Mouse (Mus musculus): ENCODE data around the gene Egr2. TPM values are rescaled to one million over a fixed set of nuclear protein-coding genes. Genes with fewer than 3 reads are reported as not detected.

The Egr2 gene
- total RNA-seq (2012; rRNA removed) (1.0 and 1.3 TPM in 2 replicates), total RNA-seq (2014; rRNA removed) (4.7 and 5.7 TPM in 2 replicates), polyA plus RNA-seq (2012; ENCODE audit: insufficient read length, low read depth) (3.1 and 4.6 TPM in 2 replicates)

DNA sequence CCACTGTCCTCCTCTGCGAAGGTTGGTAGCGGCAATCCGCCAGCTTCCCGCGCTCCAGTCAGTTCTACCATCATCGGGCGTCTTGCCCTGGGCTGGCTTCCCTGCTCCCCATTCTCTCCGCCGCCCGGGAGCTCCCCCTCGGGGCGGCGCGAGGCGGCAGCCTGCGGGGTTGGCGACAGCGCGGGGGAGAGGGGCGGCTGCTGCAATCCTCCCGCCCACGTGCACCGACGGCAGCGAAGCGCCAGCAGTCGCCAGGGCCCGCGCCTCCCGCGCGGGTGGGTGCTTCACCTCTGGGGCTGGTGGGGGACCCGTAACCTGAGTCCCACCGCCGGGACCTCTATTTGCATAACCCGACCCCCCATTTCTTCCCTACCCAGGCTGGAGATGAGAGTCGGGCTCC is at the start of gene Egr2:
Gene Egr2, plus strand, starts transcription at position 220 of the 400 bp plus-strand sequence.
- TF ChIP-seq JUND (conservative IDR thresholded peaks at IDR 0.05; ENCODE audit: low read depth, low read length) (no peak), POLR2A (IDR thresholded peaks at IDR 0.05; ENCODE audit: low read depth, low read length) (no peak), ETS1 (conservative IDR thresholded peaks at IDR 0.05; ENCODE audit: low read depth, low read length) (no peak), MAZ (IDR thresholded peaks at IDR 0.05; ENCODE audit: low read depth, low read length) (no peak)
- peaks cover 2 to 8% of the 10 kb centered on the region in 2 experiments; a peak in 3 of 4 replicates for H3K4me1 ChIP-seq (ENCODE audit: control insufficient read depth in 1 of 2, insufficient read depth in 2 of 2)
- H3K27me3 ChIP-seq (replicated peaks), result peaks cover 10% of the 10 kb centered on the region
- H3K9ac ChIP-seq (ENCODE audit: insufficient read depth, low read depth), result peak within 1 kb of the TSS; percentile 29
- in situ Hi-C loops (cut with MboI; ENCODE audit: low pct_ligation_motif_present, low pct_unique_long_range_greater_than_20kb, low sequenced_read_pairs) (loop anchor here (25.0 kb wide), 1 partner anchor 223 kb away; no protein-coding TSS in a partner anchor), dilution Hi-C loops (cut with MboI; ENCODE audit: extremely low pct_ligation_motif_present, extremely low pct_unique_long_range_greater_than_20kb, low sequenced_read_pairs) (no loop called here)
- peaks cover 0 to 3% of the 10 kb centered on the region in 2 experiments for H3K36me3 ChIP-seq (replicated peaks in 1 of 2; ENCODE audit: control insufficient read depth in 1 of 2, insufficient read depth in 1 of 2, low read length in 1 of 2)
- DNase-seq (ENCODE audit: extremely low read depth), result no peak
- peak within 1 kb of the TSS; percentile 94 for H3K4me2 ChIP-seq (ENCODE audit: insufficient read depth, low read depth, poor library complexity, severe bottlenecking)
- H3K79me2 ChIP-seq (replicated peaks; ENCODE audit: control insufficient read depth, extremely low read depth, insufficient read depth, poor library complexity, severe bottlenecking), result no peaks in the 10 kb centered on the region
- no peak within 1 kb of the TSS for H3K27ac ChIP-seq (ENCODE audit: insufficient read depth, low read depth)
- peaks cover 8% of the 10 kb centered on the region for H3K9me3 ChIP-seq (replicated peaks; ENCODE audit: low read length)
- peak within 1 kb of the TSS; percentile 20 to 87 (median 54) for H3K4me3 ChIP-seq (replicated peaks in 1 of 3; ENCODE audit: low read depth in 2 of 3, low read length in 2 of 3, poor library complexity in 1 of 3)

- Histone ChIP-seq H3K27ac (ENCODE audit: insufficient read depth, low read depth) (no peak overlapping the region), H3K9me3 (replicated peaks; ENCODE audit: low read length) (peaks cover 19% of the 10 kb centered on the region), H3K36me3 (replicated peaks in 1 of 2; ENCODE audit: control insufficient read depth in 1 of 2, insufficient read depth in 1 of 2, low read length in 1 of 2) (no peaks in the 10 kb centered on the region), H3K79me2 (replicated peaks; ENCODE audit: control insufficient read depth, extremely low read depth, insufficient read depth, poor library complexity, severe bottlenecking) (no peaks in the 10 kb centered on the region), H3K9ac (ENCODE audit: insufficient read depth, low read depth) (no peak overlapping the region), H3K4me1 (ENCODE audit: control insufficient read depth in 1 of 2, insufficient read depth in 2 of 2) (peaks cover 17 to 59% of the 10 kb centered on the region in 2 experiments), H3K4me3 (replicated peaks in 1 of 3; ENCODE audit: low read depth in 2 of 3, low read length in 2 of 3, poor library complexity in 1 of 3) (no peak overlapping the region), H3K4me2 (ENCODE audit: insufficient read depth, low read depth, poor library complexity, severe bottlenecking) (no peak overlapping the region), H3K27me3 (replicated peaks) (no peaks in the 10 kb centered on the region)
- dilution Hi-C loops (cut with MboI; ENCODE audit: extremely low pct_ligation_motif_present, extremely low pct_unique_long_range_greater_than_20kb, low sequenced_read_pairs) (no loop called here), in situ Hi-C loops (cut with MboI; ENCODE audit: low pct_ligation_motif_present, low pct_unique_long_range_greater_than_20kb, low sequenced_read_pairs) (no loop called here)
- no peak for TF ChIP-seq CHD2 (IDR thresholded peaks at IDR 0.05; ENCODE audit: low read length)
- no peak for TF ChIP-seq TBP (conservative IDR thresholded peaks at IDR 0.05; ENCODE audit: low read depth, low read length)
- no peak for TF ChIP-seq SMC3 (IDR thresholded peaks at IDR 0.05; ENCODE audit: low read depth, low read length)
- no peak for TF ChIP-seq SIN3A (IDR thresholded peaks at IDR 0.05; ENCODE audit: low read length)
- no peak for TF ChIP-seq USF2 (conservative IDR thresholded peaks at IDR 0.05; ENCODE audit: low read depth, low read length)
- no peak for TF ChIP-seq CHD1 (IDR thresholded peaks at IDR 0.05; ENCODE audit: low read depth, low read length)
- no peak for TF ChIP-seq UBTF (IDR thresholded peaks at IDR 0.05; ENCODE audit: low read depth, low read length)
- no peak for TF ChIP-seq IRF4 (IDR thresholded peaks at IDR 0.05; ENCODE audit: low read depth, low read length)
- no peak for TF ChIP-seq ZNF384 (IDR thresholded peaks at IDR 0.05; ENCODE audit: low read depth, low read length)
- TF ChIP-seq JUND (conservative IDR thresholded peaks at IDR 0.05; ENCODE audit: low read depth, low read length), result no peak
- no peak for TF ChIP-seq PAX5 (IDR thresholded peaks at IDR 0.05; ENCODE audit: low read length)
- no peak for TF ChIP-seq USF1 (IDR thresholded peaks at IDR 0.05; ENCODE audit: low read depth, low read length)
- TF ChIP-seq TCF12 (IDR thresholded peaks at IDR 0.05; ENCODE audit: low read depth, low read length), result no peak
- DNase-seq (ENCODE audit: extremely low read depth), result no peak
These were observed 47.8 kb upstream of the Egr2 start for GRCm38 (mm10) chr10:67487496-67487895.
